Mouse (Mus musculus): ENCODE measurements around the gene Crk. TPM values are rescaled to one million over a fixed set of nuclear protein-coding genes. Genes with fewer than 3 reads are reported as not detected.

The Crk gene
- polyA plus RNA-seq, 1 experiment from 2014 or later: 137 TPM

- Histone ChIP-seq H3K9me3 (no peaks in the 10 kb centered on the region), H3K4me2 (replicated peaks) (peak overlapping the region; percentile 88), H3K9ac (peak overlapping the region; percentile 75), H3K27me3 (replicated peaks) (peaks cover 25% of the 10 kb centered on the region), H3K4me1 (peaks cover 28% of the 10 kb centered on the region), H3K4me3 (peak overlapping the region; percentile 56), H3K27ac (0 out of 2 replicates have a peak overlapping the region, but pooled peaks have one; percentile 10), H3K36me3 (no peaks in the 10 kb centered on the region)
- ATAC-seq (ENCODE audit: low FRiP score, low read depth): peak; percentile 7; the same call in 1 of the 2 replicates
- WGBS: 52% methylated on average over 13 of the region's 13 CpGs
Observed at GRCm38 (mm10) chr11:75650958-75651425, 28.1 kb upstream of the Crk start.

- peaks cover 34% of the 10 kb centered on the region for H3K4me1 ChIP-seq
- peak overlapping the region; percentile 88 for H3K4me2 ChIP-seq (replicated peaks)
- H3K36me3 ChIP-seq: no peaks in the 10 kb centered on the region
- ATAC-seq (ENCODE audit: low FRiP score, low read depth): peak; percentile 51
- no peaks in the 10 kb centered on the region for H3K9me3 ChIP-seq
- WGBS: under 1% methylated on average over 54 of the region's 54 CpGs
- peak overlapping the region; percentile 56 for H3K4me3 ChIP-seq
- H3K27me3 ChIP-seq (replicated peaks): peaks cover 29% of the 10 kb centered on the region
- 0 out of 2 replicates have a peak overlapping the region, but pooled peaks have one; percentile 10 for H3K27ac ChIP-seq
- peak overlapping the region; percentile 75 for H3K9ac ChIP-seq
Observed at GRCm38 (mm10) chr11:75651426-75652221, 27.4 kb upstream of the Crk start.

GRCm38 (mm10) chr11:75652222-75652941 lies 26.7 kb upstream of the Crk start:
- H3K4me3 ChIP-seq: peak overlapping the region; percentile 56
- H3K27me3 ChIP-seq (replicated peaks): peaks cover 37% of the 10 kb centered on the region
- H3K27ac ChIP-seq: no peak overlapping the region
- H3K36me3 ChIP-seq: no peaks in the 10 kb centered on the region
- peak overlapping the region; percentile 75; the same call in 1 of the 2 replicates for H3K9ac ChIP-seq
- no peak for ATAC-seq (ENCODE audit: low FRiP score, low read depth)
- H3K4me2 ChIP-seq (replicated peaks): peak overlapping the region; percentile 88
- 18% methylated on average over 20 of the region's 20 CpGs for WGBS
- H3K9me3 ChIP-seq: no peaks in the 10 kb centered on the region
- H3K4me1 ChIP-seq: peaks cover 36% of the 10 kb centered on the region

GRCm38 (mm10) chr11:75652942-75653684 lies 25.9 kb upstream of the Crk start:
- Histone ChIP-seq H3K27ac (no peak overlapping the region), H3K27me3 (replicated peaks) (peaks cover 37% of the 10 kb centered on the region), H3K36me3 (no peaks in the 10 kb centered on the region), H3K4me3 (no peak overlapping the region), H3K4me2 (replicated peaks) (peak overlapping the region; percentile 95), H3K4me1 (peaks cover 36% of the 10 kb centered on the region), H3K9ac (no peak overlapping the region), H3K9me3 (no peaks in the 10 kb centered on the region)
- ATAC-seq (ENCODE audit: low FRiP score, low read depth): no peak
- 28% methylated on average over 14 of the region's 14 CpGs for WGBS

DNA sequence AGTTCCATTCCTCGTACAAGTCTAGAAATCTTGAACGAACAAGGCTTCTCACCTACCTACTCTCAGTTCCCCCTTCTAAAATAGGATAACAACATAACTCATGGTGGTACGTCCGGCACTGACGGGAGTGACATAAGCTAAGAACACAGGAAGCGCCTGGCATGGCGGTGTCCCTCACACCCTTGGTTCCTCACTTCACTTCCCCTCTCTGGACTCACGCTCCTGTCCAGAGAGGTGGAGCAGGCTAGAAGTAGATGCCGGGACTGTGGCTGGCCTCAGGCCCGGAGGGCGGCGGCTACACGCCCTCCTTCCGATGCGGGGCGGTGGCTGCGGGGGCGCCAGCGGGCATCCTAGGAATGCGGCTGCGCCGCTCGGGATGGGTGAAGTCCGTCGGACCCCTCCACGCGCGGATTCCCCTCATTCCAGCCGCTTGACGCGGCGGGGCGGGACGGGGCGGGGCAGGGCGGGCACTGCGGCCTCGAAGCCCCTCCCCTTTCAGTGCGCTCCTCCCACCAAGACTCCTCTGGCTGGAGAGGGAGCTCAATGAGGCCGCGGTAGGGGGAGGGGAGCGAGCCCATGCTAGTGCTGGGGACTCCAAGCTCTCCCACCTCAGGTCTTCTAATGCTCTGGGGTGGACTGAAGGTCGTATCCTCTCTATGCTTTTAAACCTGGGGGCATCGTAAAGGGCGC lies 25.1 kb upstream of the Crk start:
- H3K36me3 ChIP-seq: no peaks in the 10 kb centered on the region
- no peaks in the 10 kb centered on the region for H3K9me3 ChIP-seq
- peaks cover 37% of the 10 kb centered on the region for H3K27me3 ChIP-seq (replicated peaks)
- WGBS: 1% methylated on average over 42 of the region's 45 CpGs
- peak overlapping the region; percentile 52 for H3K4me3 ChIP-seq
- peak overlapping the region; percentile 95 for H3K4me2 ChIP-seq (replicated peaks)
- H3K27ac ChIP-seq: no peak overlapping the region
- peak; percentile 45 for ATAC-seq (ENCODE audit: low FRiP score, low read depth)
- peak overlapping the region; percentile 56 for H3K9ac ChIP-seq
- peaks cover 36% of the 10 kb centered on the region for H3K4me1 ChIP-seq

DNA sequence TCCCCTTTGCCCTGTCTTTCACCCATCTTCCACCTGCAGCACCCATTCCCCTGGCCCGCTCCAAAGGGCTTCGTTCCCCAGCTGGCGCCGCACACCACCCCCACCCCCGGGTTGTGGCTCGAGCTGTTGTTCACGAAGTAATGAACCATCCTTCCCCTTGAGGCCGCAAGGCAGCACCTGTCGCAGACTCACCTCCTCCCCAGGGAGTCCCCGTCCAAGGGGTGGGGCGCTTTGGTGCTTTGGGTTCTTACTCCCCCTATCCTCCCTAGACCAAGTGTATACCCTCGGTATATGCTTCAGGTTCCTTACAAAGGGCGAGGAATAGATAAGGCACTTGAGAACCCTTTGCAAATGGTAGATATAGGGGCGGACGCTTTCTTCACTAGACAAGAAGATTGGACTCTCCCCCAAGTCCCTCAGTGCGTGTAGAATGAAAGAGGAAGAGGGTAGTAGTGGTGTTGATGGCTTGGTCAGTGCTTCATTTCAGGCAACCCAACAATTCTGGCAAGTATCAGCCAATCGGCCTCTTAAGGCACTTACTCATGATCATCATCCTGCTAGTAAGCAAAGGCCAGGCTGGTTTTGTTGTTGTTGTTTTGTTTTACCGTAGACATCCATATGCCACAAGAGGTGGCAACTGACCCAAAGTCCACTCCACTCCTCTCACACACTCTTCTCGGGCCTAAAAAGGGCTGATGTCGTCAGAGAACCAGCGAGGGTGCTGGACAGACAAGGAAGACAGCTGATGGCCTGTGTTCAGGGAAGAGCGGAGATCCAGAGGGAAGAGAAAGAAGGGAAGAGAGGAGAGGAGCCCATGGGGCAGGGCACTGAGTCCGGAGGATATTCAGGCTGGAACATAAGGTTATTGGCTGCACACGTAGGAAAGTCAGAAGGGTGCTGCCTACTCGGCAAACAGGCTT lies 24.3 kb upstream of the Crk start:
- peak; percentile 14; the same call in 1 of the 2 replicates for ATAC-seq (ENCODE audit: low FRiP score, low read depth)

DNA sequence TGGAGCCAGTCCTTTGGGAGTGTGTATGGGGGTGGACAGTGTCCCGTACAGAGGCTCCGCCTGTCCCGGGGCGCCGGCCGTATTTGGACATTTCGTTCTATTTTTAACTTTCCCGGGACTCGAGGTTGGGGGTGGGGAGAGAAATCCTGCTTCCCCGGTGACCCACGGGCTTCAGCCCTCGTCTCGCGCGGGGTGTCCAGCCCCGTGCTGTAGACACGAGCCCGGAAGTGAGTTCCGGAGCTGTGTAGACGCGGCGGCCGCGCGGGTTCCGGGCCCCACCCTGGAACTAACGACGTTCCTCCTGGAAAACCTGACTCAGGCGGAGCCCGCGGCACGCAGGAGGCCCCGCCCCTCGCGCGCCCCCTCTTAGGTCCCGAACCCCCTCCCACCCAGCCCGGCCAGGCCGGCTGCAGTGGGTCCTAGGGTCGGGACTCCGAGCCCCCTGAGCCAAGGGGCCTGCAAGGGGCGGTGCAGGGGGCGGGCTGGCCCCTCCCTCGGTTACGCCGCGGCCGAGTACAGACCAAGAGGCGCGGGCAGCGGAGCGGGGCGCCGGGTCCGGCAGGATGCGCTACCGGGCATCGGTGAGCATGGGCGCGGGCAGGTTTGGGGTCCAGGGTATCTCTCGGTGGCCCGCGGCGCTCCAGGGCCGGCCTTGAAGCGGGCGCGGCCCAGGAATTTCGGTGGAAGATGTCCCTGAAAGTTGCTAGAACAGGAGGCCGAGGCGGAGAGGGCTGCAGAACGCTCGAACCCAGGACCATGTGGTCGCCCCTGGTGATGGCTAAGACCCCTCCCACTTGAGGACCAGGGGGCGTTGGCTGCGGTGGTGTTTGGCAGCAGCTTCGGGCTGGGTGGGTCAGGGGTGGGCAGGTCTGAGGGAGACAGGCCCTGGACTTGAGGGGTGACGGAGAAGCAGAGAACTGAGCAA lies 23.2 kb upstream of the Crk start:
- ATAC-seq (ENCODE audit: low FRiP score, low read depth): no peak
- Histone ChIP-seq H3K9ac (peak overlapping the region; percentile 73), H3K9me3 (no peaks in the 10 kb centered on the region), H3K36me3 (peaks cover 9% of the 10 kb centered on the region; the same call in 1 of the 2 replicates), H3K27ac (no peak overlapping the region), H3K4me1 (peaks cover 36% of the 10 kb centered on the region), H3K4me2 (replicated peaks) (peak overlapping the region; percentile 95), H3K27me3 (replicated peaks) (peaks cover 37% of the 10 kb centered on the region), H3K4me3 (peak overlapping the region; percentile 50)
- WGBS: 2% methylated on average over 78 of the region's 78 CpGs

More for the DNA sequence above, 24.3 kb upstream of the Crk start:
- H3K9me3 ChIP-seq: no peaks in the 10 kb centered on the region
- H3K9ac ChIP-seq: peak overlapping the region; percentile 56
- peaks cover 2% of the 10 kb centered on the region; the same call in 1 of the 2 replicates for H3K36me3 ChIP-seq
- peaks cover 37% of the 10 kb centered on the region for H3K27me3 ChIP-seq (replicated peaks)
- H3K4me3 ChIP-seq: peak overlapping the region; percentile 52
- H3K27ac ChIP-seq: no peak overlapping the region
- WGBS: 39% methylated on average over 25 of the region's 25 CpGs
- peaks cover 36% of the 10 kb centered on the region for H3K4me1 ChIP-seq
- H3K4me2 ChIP-seq (replicated peaks): peak overlapping the region; percentile 95

- 60% methylated on average over 19 of the region's 20 CpGs for WGBS
- Histone ChIP-seq H3K4me3 (peak overlapping the region; percentile 50), H3K27ac (no peak overlapping the region), H3K4me1 (peaks cover 28% of the 10 kb centered on the region), H3K36me3 (peaks cover 14% of the 10 kb centered on the region; the same call in 1 of the 2 replicates), H3K27me3 (replicated peaks) (peaks cover 37% of the 10 kb centered on the region), H3K9me3 (no peaks in the 10 kb centered on the region), H3K4me2 (replicated peaks) (peak overlapping the region; percentile 95), H3K9ac (no peak overlapping the region)
- no peak for ATAC-seq (ENCODE audit: low FRiP score, low read depth)
Observed at GRCm38 (mm10) chr11:75656621-75657590, 22.2 kb upstream of the Crk start.

DNA sequence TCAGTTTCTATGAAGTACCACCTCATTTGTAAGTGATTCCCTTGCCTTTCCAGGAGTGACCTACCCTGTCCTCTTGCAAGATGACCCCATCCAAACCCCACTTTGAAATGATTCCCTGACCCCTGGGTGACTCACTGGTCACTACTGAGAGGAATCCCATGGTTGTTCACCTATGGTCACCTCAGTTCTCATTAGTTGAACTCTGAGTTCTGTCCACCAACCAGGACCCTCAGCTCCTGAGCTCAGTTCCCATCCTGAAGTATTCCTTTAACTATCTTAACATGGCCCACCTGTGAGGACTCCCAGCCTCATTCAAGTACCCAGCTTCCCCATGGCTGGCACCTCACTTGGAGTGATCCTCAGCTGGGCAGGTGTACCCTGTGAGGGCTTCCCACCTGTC lies 21.2 kb upstream of the Crk start:
- Histone ChIP-seq H3K36me3 (peaks cover 21% of the 10 kb centered on the region), H3K4me2 (replicated peaks) (no peak overlapping the region), H3K9me3 (no peaks in the 10 kb centered on the region), H3K4me1 (peaks cover 22% of the 10 kb centered on the region), H3K27ac (no peak overlapping the region), H3K4me3 (no peak overlapping the region), H3K9ac (no peak overlapping the region), H3K27me3 (replicated peaks) (peaks cover 32% of the 10 kb centered on the region)
- ATAC-seq (ENCODE audit: low FRiP score, low read depth): no peak
